Mouse (Mus musculus) hematopoietic stem cell, adult 5-6 weeks (primary cell): Measurements from ENCODE around the gene Kat14. TPM values are rescaled to one million over a fixed set of nuclear protein-coding genes. Genes with fewer than 3 reads are reported as not detected.
"Not testable (repeated sequence)": the region's sequence is repeated elsewhere in the genome, so short reads cannot be mapped to it uniquely, and the experiment has no call there.

ENCODE experiments used
- ATAC-seq, 2 experiments: fragments of 125-278 bp in 1 of 2; replicated peaks in 1 of 2; 2 replicates each; pipeline ENCODE4 v1.8.0; 2016 to 2017; ENCODE audit warnings: inconsistent platforms in 2 of 2, mild to moderate bottlenecking in 2 of 2, moderate number of reproducible peaks in 2 of 2, low read depth in 1 of 2, moderate TSS enrichment in 1 of 2; ENCODE audit not compliant: low FRiP score in 2 of 2, poor library complexity in 2 of 2, severe bottlenecking in 2 of 2, insufficient read depth in 1 of 2, low TSS enrichment in 1 of 2
- total RNA-seq: library from RNA; stranded (forward); fragments of 172-1452, 232-1000 nt; gene quantifications from 2 replicates; pipeline ENCODE4 v1.2.3, GENCODE M21; 2017

Gene Kat14
- total RNA-seq: 32.8 and 40.3 TPM in 2 replicates

DNA sequence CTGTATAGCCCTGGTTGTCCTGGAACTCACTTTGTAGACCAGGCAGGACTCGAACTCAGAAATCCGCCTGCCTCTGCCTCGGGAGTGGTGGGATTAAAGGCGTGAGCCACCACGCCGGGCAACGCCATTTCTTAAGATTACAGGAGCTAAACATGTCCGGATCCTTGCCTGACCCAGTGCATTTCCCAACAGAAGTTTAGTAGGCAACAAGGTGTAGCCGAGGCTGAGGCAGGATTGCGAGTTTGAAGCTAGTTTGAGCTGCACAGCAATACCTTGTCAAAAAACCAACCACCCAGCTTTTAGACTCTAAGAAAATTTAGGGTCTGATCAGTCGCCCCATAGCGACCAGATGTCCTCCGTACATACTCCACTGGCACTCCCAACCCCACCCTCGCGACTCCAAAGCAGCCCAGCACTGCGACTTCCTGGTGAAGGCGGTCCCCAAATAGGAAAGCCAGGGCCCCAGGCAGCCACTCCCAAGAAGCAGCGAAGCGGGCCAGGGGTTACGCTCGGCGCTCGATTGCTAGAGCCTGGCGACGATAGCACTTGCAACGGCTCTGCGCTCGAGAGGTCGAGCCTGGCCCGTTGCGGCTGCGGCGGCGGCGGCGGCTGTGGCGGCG is at the start of gene Kat14, which contains the start of gene Pet117:
Kat14 (plus strand) TSS at position 584 of the 620 bp plus-strand sequence.
Pet117 (plus strand) TSS at position 597 of the 620 bp plus-strand sequence.
- ATAC-seq: peak; percentile 98 to 99

DNA sequence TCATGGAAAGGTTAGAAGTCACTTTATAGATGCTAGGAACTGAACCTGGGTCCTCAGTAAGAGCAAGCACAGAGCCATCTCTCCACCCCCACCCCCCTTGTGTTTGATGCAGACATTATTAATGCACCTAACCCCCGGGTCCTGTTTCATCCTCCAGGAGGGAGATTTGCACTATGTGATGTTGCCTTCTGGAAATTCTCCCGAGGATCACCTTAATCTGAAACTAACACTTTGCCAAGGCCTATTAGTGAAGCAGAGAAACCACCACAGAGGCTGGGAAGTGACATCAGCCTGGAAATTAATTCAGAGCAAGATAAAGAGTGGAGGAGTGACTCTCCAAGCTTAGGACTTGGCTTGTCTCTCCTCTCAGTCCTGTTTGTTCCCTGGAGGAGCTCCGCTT is 44.6 kb upstream of the Kat14 start:
- no peak for ATAC-seq

DNA sequence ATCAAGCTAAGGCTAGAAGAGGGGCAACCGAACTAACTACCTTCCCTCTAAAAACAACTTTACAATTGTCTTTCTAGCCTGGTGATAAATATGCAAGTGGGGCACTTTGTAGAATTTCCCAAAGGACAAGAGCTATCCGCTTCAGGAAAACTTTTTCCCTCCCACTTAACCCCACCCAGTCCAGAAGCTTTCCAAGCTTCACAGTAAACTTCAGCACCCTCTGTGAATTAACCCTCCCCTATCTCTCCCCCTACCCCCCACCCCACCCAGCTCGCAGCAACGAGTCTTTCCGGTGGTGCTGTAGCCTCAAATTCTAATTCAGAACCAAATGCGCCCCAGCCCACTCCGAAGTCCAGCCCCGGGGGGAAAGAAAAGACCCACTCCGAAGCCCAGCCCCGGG is 39.3 kb upstream of the Kat14 start:
- ATAC-seq: no peak

DNA sequence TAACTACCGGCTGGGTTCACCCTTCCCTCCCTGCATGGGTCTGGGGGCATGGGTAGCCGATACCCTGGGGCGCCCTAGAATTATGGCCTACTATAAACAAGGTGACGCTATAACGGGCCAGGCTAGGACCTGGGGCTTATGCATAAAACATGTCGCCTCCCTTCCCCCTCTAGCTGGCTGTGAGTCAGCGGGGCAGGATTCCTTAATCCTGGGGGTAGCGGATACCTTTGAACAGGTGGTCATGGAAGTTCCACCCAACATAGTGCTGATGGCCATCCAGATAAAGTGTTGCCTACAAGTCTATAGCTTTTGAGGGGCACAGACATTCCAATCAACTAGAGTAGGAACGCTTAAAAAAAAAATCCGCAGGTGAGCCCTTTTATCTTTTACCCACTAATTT is 38.8 kb upstream of the Kat14 start:
- no peak for ATAC-seq

DNA sequence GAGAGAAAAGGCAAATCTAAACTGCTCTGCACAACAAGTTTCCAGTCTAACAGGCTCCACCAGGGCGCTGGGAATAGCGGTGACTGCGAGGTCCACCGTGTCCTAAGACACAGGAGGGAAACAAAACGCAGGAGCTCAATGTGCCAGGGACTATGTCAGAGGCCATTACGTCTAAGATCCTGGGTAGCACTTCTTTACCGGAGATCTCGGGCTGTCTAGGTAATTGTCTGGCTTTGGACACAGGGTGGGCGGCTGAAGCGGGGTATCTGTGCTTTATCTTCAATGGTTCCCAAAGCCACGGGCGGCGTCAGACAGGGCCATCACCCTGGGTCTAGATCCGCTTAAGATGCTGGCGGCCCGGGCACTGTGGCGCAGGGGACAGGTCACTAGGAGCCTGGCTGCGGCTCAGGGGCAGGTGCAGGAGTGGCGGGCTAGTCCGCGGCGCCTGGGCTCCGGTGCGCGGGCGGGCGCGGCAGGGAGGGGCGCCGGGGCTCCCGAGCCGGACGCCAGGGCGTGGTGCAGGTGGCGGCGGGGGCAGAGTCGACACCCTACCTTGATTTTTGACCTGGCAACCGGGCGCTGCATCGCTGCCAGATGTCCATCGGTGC is 38.3 kb upstream of the Kat14 start:
- peak; percentile 17 to 29; a peak in 1 of 4 replicates for ATAC-seq

DNA sequence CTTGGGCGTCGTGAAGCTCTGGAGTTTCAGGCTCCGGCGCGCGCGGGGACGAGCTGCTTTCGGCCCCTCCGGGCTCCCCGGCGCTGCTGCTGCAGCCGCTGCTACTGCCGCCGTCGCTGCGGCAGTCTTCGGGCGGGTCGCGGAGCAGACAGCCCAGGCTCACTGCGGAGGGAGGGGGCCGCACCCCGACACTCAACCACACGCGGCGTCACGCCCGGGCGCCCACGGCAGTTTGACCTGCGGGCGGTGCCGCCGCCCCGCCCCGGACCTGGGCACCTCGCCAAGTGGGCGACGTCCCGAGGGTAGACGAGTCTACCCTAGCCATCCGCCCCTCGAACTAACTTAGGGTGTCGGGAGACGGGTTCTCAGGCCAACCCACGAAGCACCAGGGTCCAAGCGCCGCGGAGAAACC is 37.8 kb upstream of the Kat14 start:
- peak in 1 of 2 experiments; percentile 35; a peak in 2 of 4 replicates for ATAC-seq

DNA sequence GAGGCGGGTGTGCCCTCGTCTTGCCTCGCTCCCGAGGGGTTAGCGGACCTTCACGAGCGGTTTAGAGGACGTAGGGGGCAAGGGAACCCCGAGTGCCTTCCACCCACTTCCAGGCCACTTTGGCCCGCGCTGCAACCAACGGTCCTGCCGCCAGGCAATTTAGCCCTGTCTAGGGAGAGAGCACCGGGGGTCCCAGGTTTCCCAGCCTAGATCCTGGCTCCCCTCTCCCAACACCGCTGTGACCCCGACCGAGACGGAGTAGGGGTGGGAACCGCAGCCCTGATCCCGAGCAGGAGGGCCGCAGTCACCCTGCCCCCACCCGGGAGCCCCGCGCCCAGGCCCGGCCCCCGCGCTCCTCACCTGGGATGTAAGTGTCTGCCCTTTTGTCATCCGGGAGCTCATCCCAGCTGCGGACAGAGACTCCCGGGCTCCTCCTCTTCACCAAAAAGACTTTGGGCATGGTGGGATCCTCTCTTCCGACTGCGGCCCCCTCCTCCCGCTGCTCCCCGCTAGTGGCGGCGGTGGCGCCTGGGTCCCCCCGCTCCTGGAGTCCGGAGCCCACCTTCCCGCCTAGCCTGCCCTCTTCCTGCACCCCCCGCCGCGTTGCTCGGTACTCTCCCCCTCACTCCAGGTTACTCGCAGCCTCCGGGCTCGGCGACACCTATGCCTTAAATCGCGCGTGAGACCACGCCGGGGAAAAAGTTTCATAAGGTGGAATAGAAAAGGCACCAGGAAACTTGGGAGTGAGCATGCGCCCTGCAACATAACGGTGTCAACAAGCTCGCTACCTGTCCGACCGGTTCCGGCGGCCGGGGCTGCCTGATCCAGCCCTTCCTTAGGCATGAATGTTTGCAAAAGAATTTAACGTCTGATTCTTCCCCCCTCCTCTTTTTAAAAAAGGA is 37.1 kb upstream of the Kat14 start, which contains the start of gene Ovol2:
Ovol2 (minus strand) TSS at position 746 of the 902 bp plus-strand sequence.
- ATAC-seq: peak; percentile 11 to 20; a peak in 1 of 4 replicates

DNA sequence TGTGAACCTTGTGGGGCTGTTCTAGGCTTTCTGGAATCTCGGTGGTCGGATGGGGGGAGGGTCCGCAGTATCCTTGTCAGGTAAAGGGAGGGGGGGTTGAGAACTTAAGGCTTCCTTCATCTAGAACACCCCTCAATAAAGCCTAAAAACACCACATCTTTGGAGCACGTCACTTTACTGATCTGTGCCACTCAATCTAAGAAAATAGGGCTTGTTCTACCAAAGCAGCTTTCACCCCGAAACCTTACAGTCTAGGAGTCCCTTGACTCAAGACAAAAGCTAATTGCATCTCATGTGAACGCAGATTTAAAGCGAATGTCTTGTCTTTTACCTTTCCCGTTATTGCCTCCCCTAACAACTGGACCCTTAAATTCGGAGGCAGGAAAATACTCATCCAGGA is 36.3 kb upstream of the Kat14 start:
- no peak for ATAC-seq

DNA sequence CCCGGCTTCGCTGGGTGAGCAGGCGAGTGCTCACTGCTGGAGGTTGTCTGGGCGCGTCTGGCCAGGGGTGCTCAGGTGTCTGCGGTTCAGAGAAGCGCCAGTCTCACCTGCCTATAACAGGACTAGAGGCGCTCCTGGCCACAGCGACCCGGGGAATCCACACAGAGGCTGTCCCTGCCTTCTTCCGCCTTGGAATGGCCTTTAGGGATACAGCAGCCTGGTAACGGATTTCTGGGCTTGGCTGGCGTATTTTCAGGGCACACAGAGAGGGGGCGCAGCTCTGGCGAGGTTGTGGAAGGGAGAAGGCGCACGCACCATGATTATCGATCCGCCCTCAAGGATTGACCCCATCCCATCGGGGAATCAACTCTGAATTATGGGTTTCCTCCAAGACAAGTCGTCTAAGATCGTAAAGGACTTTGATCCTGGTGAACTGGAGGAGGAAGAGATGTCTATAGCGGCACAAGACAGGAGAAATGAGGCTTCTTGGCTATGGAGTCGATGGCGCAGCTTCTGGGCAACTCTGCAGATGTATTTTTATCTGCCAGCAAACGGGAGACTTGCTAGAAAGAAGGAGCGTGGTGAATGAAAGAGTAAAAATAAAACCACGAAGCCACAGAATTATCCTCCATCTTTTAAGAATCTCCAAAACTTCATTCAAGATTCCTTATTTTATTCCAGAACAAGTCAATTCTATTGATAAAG is 35.5 kb upstream of the Kat14 start:
- 0 out of 4 replicates have a peak, but pooled peaks of 1 of the 2 experiments have one; percentile 29 for ATAC-seq

DNA sequence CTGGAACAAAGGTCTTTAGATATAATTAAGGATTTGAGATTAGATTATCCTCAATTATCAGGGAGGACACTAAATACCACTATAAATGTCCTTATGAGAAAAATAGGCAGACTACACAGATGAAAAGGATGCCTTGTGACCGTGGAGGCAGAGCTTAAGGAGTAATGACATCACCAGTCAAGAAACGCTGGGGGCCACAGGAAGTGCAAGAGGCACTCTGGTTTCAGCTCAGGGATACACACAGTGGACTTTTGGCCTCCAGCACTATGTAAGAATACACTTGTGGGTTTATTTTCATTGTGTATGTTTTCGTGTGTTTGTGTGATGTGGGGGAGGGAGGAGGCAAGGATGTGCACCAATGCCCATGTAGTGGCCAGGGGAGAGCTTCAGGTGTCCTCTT is 31.6 kb upstream of the Kat14 start:
- ATAC-seq: peak; percentile 19 to 54; a peak in 1 of 4 replicates

DNA sequence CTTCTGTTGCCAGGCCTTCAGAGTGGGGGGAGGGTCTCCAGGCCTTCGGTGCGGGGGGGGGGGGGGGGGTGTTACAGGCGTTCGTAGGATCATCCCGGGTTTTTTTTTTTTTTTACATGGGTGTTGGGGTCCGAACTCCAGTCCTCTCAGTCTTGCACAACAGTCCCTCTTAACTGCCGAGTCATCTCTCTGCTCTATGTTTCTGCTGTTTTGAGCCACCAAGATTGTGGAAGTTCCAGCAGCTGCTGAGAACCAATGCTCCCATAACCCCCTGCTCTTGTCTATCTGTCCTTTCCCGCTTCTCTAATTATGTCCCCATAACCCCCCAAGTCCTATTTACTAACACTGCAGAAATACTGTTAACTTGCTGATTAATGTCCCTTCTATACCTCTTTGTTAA is 31.1 kb upstream of the Kat14 start:
- ATAC-seq: peak; percentile 56 to 58; a peak in 3 of 4 replicates

DNA sequence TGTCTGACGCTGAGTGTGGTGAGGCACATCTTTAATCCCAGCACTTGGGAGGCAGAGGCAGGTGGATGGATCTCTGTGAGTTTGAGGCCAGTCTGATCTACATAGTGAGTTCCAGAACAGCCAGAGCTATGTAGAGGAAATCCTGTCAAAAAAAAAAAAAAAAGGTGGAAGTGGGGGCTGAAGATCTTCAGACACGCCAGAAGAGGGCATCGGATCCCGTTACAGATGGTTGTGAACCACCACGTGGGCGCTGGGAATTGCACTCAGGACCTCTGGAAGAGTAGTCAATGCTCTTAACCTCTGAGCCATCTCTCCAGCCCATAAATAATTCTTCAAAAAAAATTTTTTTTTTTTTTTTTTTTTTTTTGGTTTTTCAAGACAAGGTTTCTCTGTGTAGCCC is 30.6 kb upstream of the Kat14 start:
- not testable (repeated sequence) for ATAC-seq

DNA sequence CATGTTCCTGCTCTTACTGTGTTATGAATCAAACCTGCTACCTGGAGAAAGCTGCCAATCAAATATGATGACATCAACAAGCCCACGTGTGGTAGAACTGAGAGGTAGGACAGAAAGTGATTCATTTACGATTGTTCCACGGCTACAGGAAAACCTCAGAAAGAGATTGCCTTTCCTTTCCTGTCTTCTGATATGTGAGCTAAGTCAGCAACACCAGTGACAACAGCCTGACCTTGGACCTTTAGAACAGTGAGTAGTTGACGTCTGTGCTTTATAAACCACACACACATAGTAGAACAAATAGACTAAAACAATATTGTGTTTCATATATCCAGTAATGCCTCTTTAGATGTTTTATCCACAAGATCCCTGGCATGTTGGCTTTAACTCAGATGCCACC is 25.6 kb upstream of the Kat14 start:
- ATAC-seq: no peak

DNA sequence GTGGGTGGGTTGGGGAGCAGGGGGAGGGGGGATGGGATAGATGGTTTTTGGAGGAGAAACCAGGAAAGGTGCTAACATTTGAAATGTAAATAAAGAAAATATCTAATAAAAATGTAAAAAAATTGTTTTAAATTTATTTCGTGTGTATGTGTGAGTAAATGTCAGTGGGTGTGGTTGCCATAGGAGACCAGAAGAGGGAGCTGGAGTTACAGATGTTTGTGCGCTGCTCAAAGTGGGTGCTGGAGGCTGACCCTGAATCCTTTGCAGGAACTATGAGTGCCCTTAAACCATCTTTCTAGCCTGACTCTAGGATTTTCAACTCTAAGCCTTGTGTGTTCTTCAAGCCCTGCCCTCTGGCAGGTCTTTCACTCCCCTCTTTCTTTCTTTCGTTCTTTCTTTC is 20.3 kb upstream of the Kat14 start:
- no peak for ATAC-seq

DNA sequence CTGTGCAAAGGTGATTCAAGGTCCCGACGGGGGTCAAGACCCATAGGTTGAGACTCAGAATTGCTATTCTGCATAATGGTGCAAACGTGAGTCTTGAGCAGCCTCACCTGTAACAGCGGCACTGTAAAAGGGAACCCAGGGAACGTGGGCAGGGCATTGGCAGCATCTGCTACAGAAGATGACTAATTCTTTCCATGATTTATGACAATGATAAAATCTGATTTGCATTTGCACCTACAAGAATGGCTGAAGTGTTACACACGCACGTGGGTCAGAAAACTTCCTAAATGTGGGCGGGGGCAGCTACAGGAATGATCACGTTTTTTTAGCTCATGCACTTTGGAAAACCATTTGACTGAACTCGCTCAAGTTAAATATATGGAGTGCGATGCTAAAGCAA is 15.9 kb upstream of the Kat14 start:
- ATAC-seq: no peak

DNA sequence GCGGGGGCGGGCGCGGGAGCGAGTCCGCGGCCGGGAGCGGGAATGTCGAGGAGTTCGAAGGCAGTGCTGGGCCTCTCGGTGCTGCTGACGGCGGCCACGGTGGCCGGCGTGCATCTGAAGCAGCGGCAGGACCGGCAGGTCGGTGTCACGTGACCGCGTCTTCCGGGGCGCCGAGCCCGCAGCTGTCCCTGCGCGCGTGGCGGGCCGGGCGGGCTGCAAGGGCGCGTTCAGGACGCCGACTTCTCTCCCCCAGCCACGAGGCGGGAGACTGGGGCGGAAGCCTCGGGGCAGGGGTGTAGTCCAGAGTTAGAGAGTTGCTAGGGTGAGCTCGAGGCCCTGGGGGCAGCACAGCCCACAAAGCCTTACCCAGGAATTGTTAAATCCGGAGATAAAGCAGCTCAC is 238 bp downstream of the Kat14 start:
- ATAC-seq: peak; percentile 43 to 48; a peak in 3 of 4 replicates

DNA sequence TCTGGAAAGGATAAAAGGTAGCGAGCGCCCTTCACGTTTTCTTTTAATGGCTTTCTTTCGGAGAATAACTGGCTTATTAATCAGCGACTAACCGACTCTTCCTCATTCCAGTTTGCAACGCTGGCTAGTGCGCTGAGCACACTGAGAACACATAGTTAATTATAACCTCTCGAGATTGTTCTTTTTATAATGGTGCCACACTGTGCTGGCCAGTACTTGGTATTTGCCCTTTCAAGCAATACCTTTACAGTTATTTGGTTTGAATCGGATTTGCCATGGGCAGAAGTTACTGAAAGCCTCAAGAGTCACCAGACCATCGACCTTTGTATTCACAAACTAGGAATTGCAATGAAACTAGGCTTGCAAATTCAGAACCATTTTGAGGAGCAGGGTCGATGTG is 728 bp downstream of the Kat14 start:
- ATAC-seq: peak in 1 of 2 experiments; percentile 37; a peak in 1 of 4 replicates
